Comparison of ENCODE assay signal across 33 mouse cellular contexts in the genomic region with DNA sequence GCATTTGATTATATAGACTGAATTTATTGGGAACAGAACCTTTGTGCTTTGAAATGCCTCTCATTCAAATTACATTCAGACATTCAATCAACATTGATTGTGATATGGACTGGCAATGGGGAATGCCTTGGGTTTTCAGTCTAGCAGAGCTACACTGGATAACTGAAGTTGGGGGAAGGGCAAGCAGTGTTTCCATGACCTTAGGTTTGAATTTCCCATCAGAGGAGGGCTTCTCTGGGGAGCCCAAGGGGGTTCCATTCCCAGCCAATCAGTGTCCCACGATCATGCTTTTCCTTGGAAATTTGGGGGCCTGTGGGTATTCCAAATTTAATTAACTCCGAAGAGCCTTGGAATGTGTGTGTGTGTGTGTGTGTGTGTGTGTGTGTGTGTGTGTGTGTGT.
DNase-seq lines count a peak whose midpoint lies in the region; ATAC-seq lines count a peak whose summit lies in the region.
"Had no signal": no experiment of that assay in that cellular context is flagged by ENCODE, and none has a peak within 500 bp of the region (broad histone marks: within the 10 kb centered on the region; RNA-seq: fewer than 3 reads in every experiment).

No protein-coding gene starts in this region.

- no peaks in the 10 kb centered on the region for H3K36me3 ChIP-seq in neural tube, embryonic 13.5 days
- no peaks in the 10 kb centered on the region for H3K36me3 ChIP-seq in limb, embryonic 11.5 days (ENCODE audit: control insufficient read depth, insufficient read depth, low read length)
- H3K36me3 ChIP-seq: embryonic facial prominence, embryonic 15.5 days; heart, embryonic 13.5 days; hindbrain, embryonic 10.5 days; intestine, embryonic 15.5 days; liver, embryonic 15.5 days; lung, embryonic 15.5 days; midbrain, embryonic 13.5 days had no signal

- no peak overlapping the region for H3K4me3 ChIP-seq in neural tube, embryonic 13.5 days
- H3K4me3 ChIP-seq in limb, embryonic 11.5 days (ENCODE audit: low read depth, low read length): no peak overlapping the region
- H3K4me3 ChIP-seq: embryonic facial prominence, embryonic 15.5 days; forebrain, embryonic 13.5 days; heart, adult 2 months; heart, embryonic 13.5 days; hindbrain, embryonic 10.5 days; intestine, embryonic 15.5 days; layer of hippocampus, adult 2 months; left cerebral cortex, adult 2 months; liver, embryonic 15.5 days; lung, embryonic 15.5 days; midbrain, embryonic 13.5 days had no signal

- no peak overlapping the region for H3K4me2 ChIP-seq in neural tube, embryonic 13.5 days
- H3K4me2 ChIP-seq in limb, embryonic 11.5 days (ENCODE audit: low read depth, severe bottlenecking): no peak overlapping the region
- H3K4me2 ChIP-seq: embryonic facial prominence, embryonic 15.5 days; forebrain, embryonic 13.5 days; heart, embryonic 13.5 days; intestine, embryonic 15.5 days; liver, embryonic 15.5 days; lung, embryonic 15.5 days; midbrain, embryonic 13.5 days had no signal

- peak; percentile 45 for DNase-seq in embryo, embryonic 10.5 days (ENCODE audit: low spot score)
- no peak for DNase-seq in embryo, embryonic 10 days (ENCODE audit: low spot score)
- DNase-seq in neural tube, embryonic 10.5 days (ENCODE audit: extremely low spot score, low spot score): no peak
- peak; percentile 41 for DNase-seq in limb, embryonic 11.5 days (ENCODE audit: low spot score)
- no peak for DNase-seq in ovary, postnatal 36 days (ENCODE audit: low spot score)
- DNase-seq in adrenal gland, adult (ENCODE audit: inconsistent age in 2 of 2, low spot score in 1 of 2): no peak
- DNase-seq: adrenal gland, postnatal 14 days; cerebellum, adult 11 months; cerebellum, adult 9-10 months; cerebellum, postnatal 36 days; gastrocnemius, postnatal 25 days; heart, adult 2 months; heart, postnatal 10 days; kidney, adult 2 months; kidney, postnatal 36 days; lung, postnatal 36 days; right cerebral cortex, adult 18-20 months; spleen, adult 18-20 months; thymus, postnatal 14 days had no signal

- peaks cover 27% of the 10 kb centered on the region for H3K4me1 ChIP-seq in neural tube, embryonic 13.5 days (replicated peaks)
- peaks cover 15% of the 10 kb centered on the region for H3K4me1 ChIP-seq in limb, embryonic 11.5 days (ENCODE audit: control insufficient read depth, insufficient read depth, low read length)
- H3K4me1 ChIP-seq: intestine, embryonic 15.5 days; liver, embryonic 15.5 days had no signal

- H3K27ac ChIP-seq in neural tube, embryonic 13.5 days (replicated peaks): no peak overlapping the region; the same call in 1 of the 2 replicates
- H3K27ac ChIP-seq in limb, embryonic 11.5 days (replicated peaks; ENCODE audit: low read depth, low read length): no peak overlapping the region
- H3K27ac ChIP-seq: embryonic facial prominence, embryonic 15.5 days; forebrain, embryonic 13.5 days; heart, adult 2 months; heart, embryonic 13.5 days; hindbrain, embryonic 10.5 days; intestine, embryonic 15.5 days; liver, embryonic 15.5 days; lung, embryonic 15.5 days; midbrain, embryonic 13.5 days had no signal

- H3K9me3 ChIP-seq in neural tube, embryonic 13.5 days: no peaks in the 10 kb centered on the region
- H3K9me3 ChIP-seq in limb, embryonic 11.5 days (ENCODE audit: control insufficient read depth, low read length): no peaks in the 10 kb centered on the region
- H3K9me3 ChIP-seq: embryonic facial prominence, embryonic 15.5 days; forebrain, embryonic 13.5 days; heart, embryonic 13.5 days; hindbrain, embryonic 10.5 days; intestine, embryonic 15.5 days; liver, embryonic 15.5 days; lung, embryonic 15.5 days; midbrain, embryonic 13.5 days had no signal

- WGBS in neural tube, embryonic 13.5 days: 68% methylated on average over 2 of the region's 2 CpGs
- 69% methylated on average over 2 of the region's 2 CpGs for WGBS in limb, embryonic 11.5 days

- H3K9ac ChIP-seq in neural tube, embryonic 13.5 days: no peak overlapping the region
- H3K9ac ChIP-seq in limb, embryonic 11.5 days (ENCODE audit: low read length): no peak overlapping the region
- H3K9ac ChIP-seq: embryonic facial prominence, embryonic 15.5 days; forebrain, embryonic 13.5 days; heart, embryonic 13.5 days; intestine, embryonic 15.5 days; liver, embryonic 15.5 days; lung, embryonic 15.5 days; midbrain, embryonic 13.5 days had no signal

- ATAC-seq in neural tube, embryonic 13.5 days (ENCODE audit: low read depth): 0 out of 2 replicates have a peak, but pooled peaks have one; percentile 25
- no peak for ATAC-seq in limb, embryonic 11.5 days (ENCODE audit: insufficient number of reproducible peaks, low FRiP score, low TSS enrichment, low read depth)
- ATAC-seq: activated CD4-positive, CD25-positive, alpha-beta regulatory T cell, adult 4 months; forebrain, embryonic 13.5 days; hindbrain, postnatal 0 days; intestine, embryonic 15.5 days; midbrain, embryonic 13.5 days had no signal

- no peaks in the 10 kb centered on the region for H3K27me3 ChIP-seq in neural tube, embryonic 13.5 days
- no peaks in the 10 kb centered on the region for H3K27me3 ChIP-seq in limb, embryonic 11.5 days (ENCODE audit: control insufficient read depth, insufficient read depth, low read length)
- H3K27me3 ChIP-seq: CH12.LX; embryonic facial prominence, embryonic 15.5 days; forebrain, embryonic 13.5 days; heart, embryonic 13.5 days; intestine, embryonic 15.5 days; liver, embryonic 15.5 days; lung, embryonic 15.5 days had no signal

Comparison
In these comparisons a context has a peak if more than half of its experiments do, and no peak if none do; other contexts are left out.
1. DNase-seq: peak in embryo, embryonic 10.5 days (single experiment) and limb, embryonic 11.5 days (single experiment); none in embryo, embryonic 10 days (single experiment), neural tube, embryonic 10.5 days (single experiment), ovary, postnatal 36 days (single experiment) and adrenal gland, adult (0 of 2).